Mouse (Mus musculus) adrenal gland, postnatal 4 days (tissue): ENCODE data around the gene Fbxl18. TPM values are rescaled to one million over a fixed set of nuclear protein-coding genes. Genes with fewer than 3 reads are reported as not detected.

Experiments used
- DNase-seq, 2 experiments: peaks; one replicate each; pipeline ENCODE4 v3.0.0; 2021 to 2022; ENCODE audit warnings: low spot score in 2 of 2, mixed read lengths in 2 of 2
- total RNA-seq, 2 experiments: library from RNA; stranded (reverse); gene quantifications; 2 replicates each; pipeline ENCODE4 v1.2.3; 2021

Fbxl18 gene
- total RNA-seq, 2 experiments from 2014 or later: 18.3 to 20.9 TPM

DNA sequence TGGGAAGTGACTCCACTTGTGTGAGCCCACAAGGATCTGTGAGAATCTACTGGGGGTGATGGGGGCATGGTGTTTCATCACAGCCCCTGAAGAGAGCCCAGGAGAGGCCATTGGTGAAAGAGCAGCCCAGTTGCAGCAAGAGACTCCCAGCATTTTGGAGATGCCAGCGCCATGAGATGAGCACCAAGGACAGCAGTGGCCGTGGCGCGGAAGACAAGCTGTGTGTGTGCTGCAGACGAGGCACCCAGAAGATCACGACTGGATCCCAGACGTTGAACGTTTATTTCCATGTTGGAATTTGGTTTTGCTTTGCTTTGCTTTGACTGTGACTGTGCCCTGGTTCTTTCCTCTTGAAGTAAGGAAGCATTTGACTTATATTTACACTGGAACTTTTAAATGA is 22.2 kb upstream of the Fbxl18 start:
- no peak for DNase-seq

- DNase-seq: no peak
Measured at GRCm38 (mm10) chr5:142916593-142916992, 21.4 kb upstream of the Fbxl18 start.

GRCm38 (mm10) chr5:142915231-142915630 is 20.0 kb upstream of the Fbxl18 start:
- no peak for DNase-seq

- no peak for DNase-seq
Measured at GRCm38 (mm10) chr5:142912739-142913138, 17.5 kb upstream of the Fbxl18 start.

DNA sequence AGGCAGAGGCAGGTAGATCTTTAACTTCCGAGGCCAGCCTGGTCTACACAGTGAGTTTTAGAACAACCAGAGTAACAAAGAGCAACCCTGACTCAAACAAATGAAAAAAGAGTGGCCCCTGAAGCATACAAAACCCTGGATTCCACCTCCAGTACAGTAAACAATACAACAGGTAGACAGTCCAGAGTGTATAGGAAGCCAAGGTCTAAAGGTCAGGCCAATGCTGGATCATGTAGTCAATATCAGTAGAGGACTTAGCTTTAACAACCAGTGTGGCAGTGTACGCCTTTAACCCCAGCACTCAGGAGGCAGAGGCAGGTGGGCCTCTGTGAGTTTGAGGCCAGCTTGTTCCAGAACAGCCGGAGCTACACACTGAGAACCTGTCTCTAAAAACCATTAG is 17.1 kb upstream of the Fbxl18 start:
- no peak for DNase-seq

DNA sequence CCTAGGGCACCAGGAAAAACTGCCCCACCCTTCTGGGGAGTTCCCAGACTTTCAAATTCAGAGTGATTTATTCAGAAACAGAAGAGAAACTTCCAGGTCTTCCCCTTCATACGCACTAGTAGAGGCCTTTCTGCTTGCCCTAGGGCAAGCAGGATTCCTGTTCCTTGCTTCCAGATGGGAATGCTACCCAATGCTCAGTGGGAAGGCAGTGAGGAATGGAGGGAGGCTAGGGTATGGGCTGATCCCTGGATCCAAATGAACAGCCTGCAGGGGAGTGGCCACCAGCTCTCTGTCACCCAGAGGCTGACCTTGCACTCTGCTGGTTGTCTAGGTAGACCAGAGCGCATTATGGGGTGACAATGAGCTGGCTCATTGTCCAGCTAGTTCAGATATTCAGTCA is 16.4 kb upstream of the Fbxl18 start:
- no peak for DNase-seq

GRCm38 (mm10) chr5:142909576-142910278 is 14.5 kb upstream of the Fbxl18 start:
- no peak for DNase-seq

DNA sequence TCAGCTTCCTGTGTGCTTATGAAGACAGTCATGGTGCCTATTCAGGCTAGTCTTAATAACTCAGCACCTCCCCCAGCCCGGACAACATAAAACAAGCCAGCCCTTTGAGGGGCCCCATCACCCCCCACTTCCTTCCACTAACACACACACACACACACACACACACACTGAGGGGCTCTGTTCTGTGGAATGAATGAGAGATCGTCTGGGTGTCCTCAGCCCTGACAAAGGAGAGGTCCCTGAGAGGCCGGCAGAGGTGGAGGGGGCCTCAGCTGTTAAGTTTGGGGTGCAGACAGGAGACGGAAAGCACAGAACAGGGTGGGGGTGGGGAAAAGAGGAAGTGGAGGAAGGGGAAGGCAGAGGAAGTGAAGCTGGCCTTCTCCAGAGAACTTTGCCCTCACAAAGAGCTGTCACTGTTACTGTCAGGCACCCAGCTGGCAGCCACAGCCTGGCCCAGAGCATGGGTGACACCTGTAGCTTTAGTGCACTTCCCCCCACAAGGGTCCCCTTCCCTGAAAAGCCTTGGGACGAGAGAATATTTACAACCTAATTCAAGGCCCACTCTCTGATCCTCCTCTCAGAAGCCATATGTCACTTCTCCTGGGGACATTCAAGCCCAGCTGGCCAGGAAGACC is 13.8 kb upstream of the Fbxl18 start:
- DNase-seq: no peak

- peak in 1 of 2 experiments; percentile 75 for DNase-seq
Measured at GRCm38 (mm10) chr5:142907803-142908559, 12.8 kb upstream of the Fbxl18 start.

DNA sequence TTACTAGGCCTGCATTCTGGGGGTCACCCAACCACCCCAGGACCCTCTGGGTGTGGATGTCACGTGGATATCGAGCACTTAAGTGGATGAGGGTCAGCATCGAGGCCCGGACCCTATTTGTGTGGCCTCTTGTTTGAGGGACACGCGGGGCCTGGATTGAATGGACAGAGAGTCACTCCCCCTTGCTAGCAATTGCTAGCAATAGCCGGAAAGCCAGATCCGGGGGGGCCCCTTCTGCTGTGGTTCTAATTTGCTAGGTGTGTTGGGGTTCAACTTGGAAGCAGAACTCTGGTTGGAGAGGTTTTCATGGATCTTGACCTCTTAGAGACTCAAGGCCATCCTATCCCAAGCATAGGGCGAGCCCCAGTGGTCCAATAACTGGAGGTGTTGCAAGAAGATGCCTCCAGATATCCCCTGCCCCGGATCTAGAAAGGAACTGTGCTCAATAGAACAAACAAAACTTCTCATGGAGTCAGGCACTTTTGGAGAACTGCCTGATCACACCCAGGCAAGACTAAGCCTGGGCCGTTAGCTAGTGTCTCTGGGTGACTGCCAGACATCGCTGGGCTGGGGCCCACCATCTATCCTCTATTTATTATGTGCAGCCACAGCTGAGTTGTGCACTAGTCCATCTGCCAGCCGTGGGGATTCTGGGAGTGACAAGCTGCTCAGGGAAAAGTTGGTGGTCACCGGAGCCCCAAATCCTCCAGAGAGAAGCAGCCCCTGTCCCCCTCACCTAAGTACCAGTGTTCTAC is 12.0 kb upstream of the Fbxl18 start:
- no peak for DNase-seq

- DNase-seq: peak; percentile 93 to 94
Measured at GRCm38 (mm10) chr5:142906532-142907047, 11.4 kb upstream of the Fbxl18 start, which contains the start of gene Actb. Actb (minus strand) TSS chr5:142906754.

GRCm38 (mm10) chr5:142905725-142906531 is 10.7 kb upstream of the Fbxl18 start:
- peak; percentile 98 to 99 for DNase-seq

DNA sequence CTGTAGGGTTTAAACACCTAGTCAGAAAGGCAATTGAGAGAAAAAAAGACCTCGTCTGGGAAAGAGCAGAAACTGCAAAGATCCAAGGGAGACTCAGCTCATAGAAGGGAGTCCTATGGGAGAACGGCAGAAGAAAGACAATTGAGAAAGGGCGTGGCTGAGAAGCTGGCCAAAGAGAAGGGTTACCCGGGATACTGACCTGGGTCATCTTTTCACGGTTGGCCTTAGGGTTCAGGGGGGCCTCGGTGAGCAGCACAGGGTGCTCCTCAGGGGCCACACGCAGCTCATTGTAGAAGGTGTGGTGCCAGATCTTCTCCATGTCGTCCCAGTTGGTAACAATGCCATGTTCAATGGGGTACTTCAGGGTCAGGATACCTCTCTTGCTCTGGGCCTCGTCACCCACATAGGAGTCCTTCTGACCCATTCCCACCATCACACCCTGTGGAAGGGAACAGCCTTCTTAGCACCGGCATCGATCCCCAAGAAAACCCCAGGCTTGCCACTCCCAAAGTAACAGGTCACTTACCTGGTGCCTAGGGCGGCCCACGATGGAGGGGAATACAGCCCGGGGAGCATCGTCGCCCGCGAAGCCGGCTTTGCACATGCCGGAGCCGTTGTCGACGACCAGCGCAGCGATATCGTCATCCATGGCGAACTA is 9.9 kb upstream of the Fbxl18 start:
- DNase-seq: no peak

GRCm38 (mm10) chr5:142904208-142905037 is 9.2 kb upstream of the Fbxl18 start:
- DNase-seq: no peak

GRCm38 (mm10) chr5:142903470-142904207 is 8.4 kb upstream of the Fbxl18 start:
- no peak for DNase-seq

GRCm38 (mm10) chr5:142902506-142903314 is 7.5 kb upstream of the Fbxl18 start:
- no peak for DNase-seq

GRCm38 (mm10) chr5:142901846-142902505 is 6.8 kb upstream of the Fbxl18 start:
- no peak for DNase-seq
